Mouse (Mus musculus) spleen, adult 2 months (tissue): ENCODE data around the gene Defb48. TPM values are rescaled to one million over a fixed set of nuclear protein-coding genes. Genes with fewer than 3 reads are reported as not detected.

Source experiments
- DNase-seq, 2 experiments: peaks; one replicate each; pipeline versions ENCODE4 v3.0.0 to v3.0.0-alpha.2; 2012 to 2021; ENCODE audit warnings: low spot score in 2 of 2, low read depth in 1 of 2
- H3K27ac ChIP-seq: fragments of 200-500 bp; 2 replicates; pipeline ENCODE4 v1.5.1; 2012; ENCODE audit warnings: low read length, inconsistent platforms; ENCODE audit not compliant: insufficient read depth
- H3K27me3 ChIP-seq: fragments of 200-500 bp; 2 replicates; pipeline ENCODE4 v1.6.1; 2012; ENCODE audit warnings: mild to moderate bottlenecking, moderate library complexity, low read length, inconsistent platforms; ENCODE audit not compliant: control insufficient read depth, insufficient read depth
- H3K36me3 ChIP-seq: fragments of 200-500 bp; 2 replicates; pipeline ENCODE4 v1.6.1; 2012; ENCODE audit warnings: mild to moderate bottlenecking, low read length, inconsistent platforms; ENCODE audit not compliant: control insufficient read depth, insufficient read depth
- H3K4me1 ChIP-seq: fragments of 200-500 bp; 2 replicates; pipeline ENCODE4 v1.6.1; 2011; ENCODE audit warnings: inconsistent platforms; ENCODE audit not compliant: control insufficient read depth, insufficient read depth, insufficient read length
- H3K4me3 ChIP-seq: fragments of 200-500 bp; 2 replicates; pipeline ENCODE4 v1.5.1; 2011; ENCODE audit warnings: mild to moderate bottlenecking, inconsistent platforms; ENCODE audit not compliant: insufficient read depth, insufficient read length; ENCODE audit errors: extremely low read depth
- CTCF ChIP-seq: fragments of 200-500 bp; IDR thresholded peaks from 2 replicates; pipeline ENCODE4 v1.5.1; 2011; ENCODE audit warnings: mild to moderate bottlenecking, inconsistent platforms; ENCODE audit not compliant: insufficient read depth, insufficient read length, insufficient replicate concordance; ENCODE audit errors: extremely low read depth
- POLR2A ChIP-seq: fragments of 200-500 bp; IDR thresholded peaks from 2 replicates; pipeline ENCODE4 v1.6.1; 2011; ENCODE audit warnings: low read depth, low read length, inconsistent platforms
- WGBS: fragments of 180-500 bp; shearing (Covaris S2); methylation state at CpG from one replicate; pipeline ENCODE4 v1.1.7; 2018; 5-methylcytosine and 5-hydroxymethylcytosine counted together
- polyA plus RNA-seq: library from polyadenylated mRNA; depleted of rRNA; stranded (reverse); fragments of >200 nt; gene quantifications from 2 replicates; pipeline ENCODE4 v1.2.3, GENCODE M21; 2012; rRNA removed

Defb48 gene
- not detected in 2 replicates for polyA plus RNA-seq

- DNase-seq, result no peak
- no peaks in the 10 kb centered on the region for H3K36me3 ChIP-seq
- H3K4me1 ChIP-seq, result no peaks in the 10 kb centered on the region
- H3K4me3 ChIP-seq, result no peak within 1 kb of the TSS
- H3K27ac ChIP-seq, result no peak within 1 kb of the TSS
- H3K27me3 ChIP-seq, result no peaks in the 10 kb centered on the region
- 82% methylated on average over 1 of the region's 1 CpGs for WGBS
- TF ChIP-seq CTCF (no peak), POLR2A (no peak)
Measured at GRCm38 (mm10) chr14:62984410-62984809, at the start of gene Defb48. TSS of gene Defb48 (minus strand) at chr14:62984510.

GRCm38 (mm10) chr14:63020524-63021156, 36.3 kb upstream of the Defb48 start:
- no peaks in the 10 kb centered on the region for H3K27me3 ChIP-seq
- TF ChIP-seq CTCF, result no peak
- no peak for TF ChIP-seq POLR2A
- no peak overlapping the region for H3K27ac ChIP-seq
- H3K4me1 ChIP-seq, result no peaks in the 10 kb centered on the region
- no peaks in the 10 kb centered on the region for H3K36me3 ChIP-seq
- no peak overlapping the region for H3K4me3 ChIP-seq
- DNase-seq, result no peak
- WGBS, result 57% methylated on average over 6 of the region's 6 CpGs

- no peaks in the 10 kb centered on the region for H3K27me3 ChIP-seq
- 82% methylated on average over 4 of the region's 4 CpGs for WGBS
- TF ChIP-seq POLR2A, result no peak
- TF ChIP-seq CTCF, result no peak
- no peaks in the 10 kb centered on the region for H3K4me1 ChIP-seq
- DNase-seq, result no peak
- no peak overlapping the region for H3K4me3 ChIP-seq
- no peaks in the 10 kb centered on the region for H3K36me3 ChIP-seq
- no peak overlapping the region for H3K27ac ChIP-seq
Measured at GRCm38 (mm10) chr14:63014667-63015066, 30.4 kb upstream of the Defb48 start.

- no peak for TF ChIP-seq POLR2A
- no peak for TF ChIP-seq CTCF
- H3K27me3 ChIP-seq, result no peaks in the 10 kb centered on the region
Measured at GRCm38 (mm10) chr14:63013082-63013481, 28.8 kb upstream of the Defb48 start.

GRCm38 (mm10) chr14:63011471-63011870, 27.2 kb upstream of the Defb48 start, which contains the start of gene Defb43:
TSS of gene Defb43 (plus strand) at chr14:63011771.
- whole genome bisulfite sequencing, result 93% methylated on average over 5 of the region's 5 CpGs
- H3K27ac ChIP-seq, result no peak within 1 kb of the TSS
- H3K36me3 ChIP-seq, result no peaks in the 10 kb centered on the region
- TF ChIP-seq POLR2A (no peak), CTCF (no peak)
- H3K4me1 ChIP-seq, result no peaks in the 10 kb centered on the region
- H3K4me3 ChIP-seq, result no peak within 1 kb of the TSS
- DNase-seq, result no peak
- no peaks in the 10 kb centered on the region for H3K27me3 ChIP-seq

More at GRCm38 (mm10) chr14:63013082-63013481, 28.8 kb upstream of the Defb48 start:
- Histone ChIP-seq H3K36me3 (no peaks in the 10 kb centered on the region), H3K4me3 (no peak overlapping the region), H3K27ac (no peak overlapping the region), H3K4me1 (no peaks in the 10 kb centered on the region)
- WGBS, result 69% methylated on average over 4 of the region's 4 CpGs
- no peak for DNase-seq

GRCm38 (mm10) chr14:63002588-63002987, 18.3 kb upstream of the Defb48 start:
- no peaks in the 10 kb centered on the region for H3K4me1 ChIP-seq
- H3K4me3 ChIP-seq, result no peak overlapping the region
- no peak overlapping the region for H3K27ac ChIP-seq
- WGBS, result 41% methylated on average over 2 of the region's 2 CpGs
- H3K36me3 ChIP-seq, result no peaks in the 10 kb centered on the region
- no peaks in the 10 kb centered on the region for H3K27me3 ChIP-seq
- no peak for DNase-seq
- TF ChIP-seq CTCF, result no peak
- TF ChIP-seq POLR2A, result no peak

- H3K36me3 ChIP-seq, result no peaks in the 10 kb centered on the region
- H3K27me3 ChIP-seq, result no peaks in the 10 kb centered on the region
- WGBS, result 19% methylated on average over 4 of the region's 4 CpGs
- no peak overlapping the region for H3K4me3 ChIP-seq
- H3K4me1 ChIP-seq, result no peaks in the 10 kb centered on the region
- no peak overlapping the region for H3K27ac ChIP-seq
- no peak for DNase-seq
- no peak for TF ChIP-seq CTCF
- TF ChIP-seq POLR2A, result no peak
Measured at GRCm38 (mm10) chr14:62998977-62999376, 14.7 kb upstream of the Defb48 start.
